Mouse (Mus musculus) left cerebral cortex, adult 2 months (tissue): ENCODE results near the gene Ttc39a. TPM values are rescaled to one million over a fixed set of nuclear protein-coding genes. Genes with fewer than 3 reads are reported as not detected.
A peak's percentile ranks its signal among the peaks of the same experiment; 100 is the strongest.

Experiments
- DNase-seq, 2 experiments: peaks; one replicate each; pipeline ENCODE4 v3.0.0; 2021 to 2022; ENCODE audit warnings: low spot score in 2 of 2, mixed read lengths in 1 of 2; ENCODE audit errors: extremely low spot score in 1 of 2
- H3K27ac ChIP-seq: fragments of 200-600 bp; 2 replicates; pipeline ENCODE4 v1.8.1; 2022
- H3K4me3 ChIP-seq: fragments of 200-600 bp; 2 replicates; pipeline ENCODE4 v1.8.1; 2022
- CTCF ChIP-seq: fragments of 200-600 bp; IDR thresholded peaks from 2 replicates; pipeline ENCODE4 v1.8.1; 2022; ENCODE audit warnings: antibody characterized with exemption, mild to moderate bottlenecking, moderate library complexity
- intact Hi-C: fragments of 180-260 bp; cut with DNase I; formaldehyde crosslinking; loops from one replicate; pipeline ENCODE4 v1.15.1; 2025
- total RNA-seq, 2 experiments: library from RNA; stranded (reverse); gene quantifications; 2 replicates each; pipeline ENCODE4 v1.2.3; 2021

The Ttc39a gene
- total RNA-seq, 2 experiments from 2014 or later: 2.8 to 3.8 TPM

DNA sequence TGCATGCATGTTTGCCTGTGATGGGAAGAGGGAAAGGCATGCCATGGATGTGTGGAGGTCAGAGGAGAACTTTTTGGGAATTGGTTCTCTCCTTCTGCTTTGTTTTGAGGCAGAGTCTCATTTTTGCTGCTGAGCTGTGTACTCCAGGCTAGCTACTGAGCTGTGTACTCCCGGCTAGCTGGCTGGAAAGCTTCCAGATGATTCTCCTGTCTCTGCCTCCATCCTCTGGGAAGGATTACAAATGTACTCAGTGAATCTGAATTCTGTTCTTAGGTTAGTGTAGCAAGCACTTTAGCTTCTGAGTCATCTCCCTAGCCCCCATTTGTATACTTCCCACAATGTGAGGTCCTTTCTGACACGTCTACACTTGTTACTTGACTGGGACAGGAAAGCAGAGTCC lies 17.0 kb downstream of the Ttc39a start:
- intact Hi-C loops: no loop called here
- no peak for TF ChIP-seq CTCF
- no peak overlapping the region for H3K27ac ChIP-seq
- no peak overlapping the region for H3K4me3 ChIP-seq
- no peak for DNase-seq

GRCm38 (mm10) chr4:109427058-109427457 lies 20.6 kb downstream of the Ttc39a start:
- no peak overlapping the region for H3K4me3 ChIP-seq
- no peak for DNase-seq
- no peak overlapping the region for H3K27ac ChIP-seq
- intact Hi-C loops: no loop called here
- TF ChIP-seq CTCF: no peak

DNA sequence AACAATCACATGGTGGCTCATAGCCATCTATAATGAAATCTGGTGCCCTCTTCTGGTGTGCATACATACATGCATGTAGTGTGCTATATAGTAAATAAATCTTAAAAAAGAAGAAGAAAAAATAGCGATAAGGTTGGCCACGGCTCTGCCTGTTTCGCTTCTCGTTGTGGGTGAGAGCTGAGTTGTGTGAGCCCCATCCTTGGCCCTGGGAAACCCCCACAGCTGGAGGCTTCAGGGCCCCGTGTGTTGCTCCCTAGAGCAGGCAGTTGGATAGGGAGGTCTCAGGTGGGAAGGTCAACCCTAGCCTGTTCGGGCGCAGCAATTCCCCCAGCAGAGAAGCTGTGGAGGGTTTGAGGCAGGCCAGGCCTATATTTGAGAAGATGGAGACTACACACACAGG lies 23.8 kb downstream of the Ttc39a start:
- intact Hi-C loops: no loop called here
- no peak for DNase-seq
- no peak overlapping the region for H3K4me3 ChIP-seq
- H3K27ac ChIP-seq: no peak overlapping the region
- TF ChIP-seq CTCF: no peak; the same call in 1 of the 2 replicates

- intact Hi-C loops: no loop called here
- no peak overlapping the region for H3K4me3 ChIP-seq
- H3K27ac ChIP-seq: no peak overlapping the region
- peak; percentile 37 to 43 for DNase-seq
- TF ChIP-seq CTCF: peak; percentile 65
These were observed 24.4 kb downstream of the Ttc39a start for GRCm38 (mm10) chr4:109430854-109431253.

- TF ChIP-seq CTCF: no peak
- Histone ChIP-seq H3K27ac (no peak overlapping the region), H3K4me3 (no peak overlapping the region)
- DNase-seq: no peak
- intact Hi-C loops: no loop called here
These were observed 26.4 kb downstream of the Ttc39a start for GRCm38 (mm10) chr4:109432668-109433375.

DNA sequence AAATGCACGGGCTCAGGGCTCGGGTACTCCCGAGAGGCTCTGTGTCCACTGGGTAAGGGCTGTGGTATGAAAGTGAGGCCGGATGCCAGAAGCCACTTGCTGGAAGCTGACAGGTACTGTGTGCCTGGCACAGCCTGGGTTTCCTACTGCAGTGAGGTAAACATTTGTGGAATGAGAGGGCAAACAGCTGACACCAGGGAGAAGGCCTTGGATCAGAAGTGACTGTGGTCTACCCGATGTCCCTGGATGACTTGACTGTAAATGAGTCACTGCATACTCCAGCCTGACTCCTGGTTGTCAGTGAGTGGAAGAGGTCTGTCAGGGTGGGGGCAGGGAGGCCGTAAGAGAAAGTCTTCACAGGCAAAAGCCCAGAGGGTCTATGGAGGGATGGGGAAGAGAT lies 27.2 kb downstream of the Ttc39a start:
- DNase-seq: no peak
- TF ChIP-seq CTCF: no peak
- intact Hi-C loops: no loop called here
- no peak overlapping the region for H3K27ac ChIP-seq
- H3K4me3 ChIP-seq: no peak overlapping the region

DNA sequence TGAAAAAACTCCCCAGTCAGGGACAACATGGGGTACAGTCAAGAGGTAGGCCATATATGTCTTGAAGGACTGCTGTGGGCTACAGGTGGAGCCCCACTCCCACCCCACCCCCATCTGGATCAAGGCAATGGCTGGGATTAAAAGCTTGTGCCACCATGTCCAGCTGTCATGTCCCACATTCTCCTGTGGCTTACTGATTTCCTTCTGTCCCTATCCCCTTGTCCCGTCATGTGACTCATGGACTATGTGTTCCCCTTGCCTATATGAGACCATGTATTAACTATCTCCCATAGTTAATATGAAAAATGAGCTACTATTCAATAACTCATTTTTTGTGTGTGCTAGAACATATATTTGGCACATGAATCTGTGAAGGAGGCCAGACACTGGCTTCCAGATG lies 27.8 kb downstream of the Ttc39a start:
- no peak for DNase-seq
- Histone ChIP-seq H3K27ac (no peak overlapping the region), H3K4me3 (no peak overlapping the region)
- no peak for TF ChIP-seq CTCF
- intact Hi-C loops: no loop called here

GRCm38 (mm10) chr4:109437913-109438878 lies 31.8 kb downstream of the Ttc39a start:
- no peak overlapping the region for H3K4me3 ChIP-seq
- DNase-seq: peak; percentile 45 to 54
- intact Hi-C loops: loop anchor here (5.0 kb wide), 2 partner anchors 39 to 284 kb away; no protein-coding TSS in a partner anchor
- peak; percentile 85 for TF ChIP-seq CTCF
- H3K27ac ChIP-seq: no peak overlapping the region

GRCm38 (mm10) chr4:109439101-109439500 lies 32.7 kb downstream of the Ttc39a start:
- Histone ChIP-seq H3K27ac (no peak overlapping the region), H3K4me3 (no peak overlapping the region)
- no peak for DNase-seq
- intact Hi-C loops: loop anchor here (5.0 kb wide), 2 partner anchors 38 to 283 kb away; no protein-coding TSS in a partner anchor
- TF ChIP-seq CTCF: no peak; the same call in 1 of the 2 replicates

DNA sequence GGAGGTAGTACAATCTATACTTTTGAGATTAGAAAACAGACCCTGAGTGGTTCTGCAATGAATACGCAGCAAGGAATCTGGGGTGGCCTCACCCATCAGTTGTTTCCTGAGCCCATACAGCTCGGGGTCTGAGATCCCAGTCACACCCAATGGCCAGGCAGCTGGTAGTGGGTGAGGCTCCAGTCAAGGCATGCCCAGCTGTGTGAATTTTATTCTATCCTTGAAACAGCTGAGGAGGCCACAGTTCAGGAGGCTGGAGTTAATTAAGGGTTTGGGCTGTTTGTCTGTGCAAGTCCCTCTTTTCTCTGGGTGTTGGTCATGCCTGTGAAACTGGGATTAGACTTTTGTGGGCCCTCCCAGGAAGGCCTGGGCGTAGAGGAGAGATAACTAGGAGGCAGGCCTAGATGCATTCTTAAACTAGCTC lies 33.4 kb downstream of the Ttc39a start:
- TF ChIP-seq CTCF: no peak
- no peak overlapping the region for H3K4me3 ChIP-seq
- no peak for DNase-seq
- no peak overlapping the region for H3K27ac ChIP-seq
- intact Hi-C loops: loop anchor here (5.0 kb wide), 2 partner anchors 37 to 282 kb away; no protein-coding TSS in a partner anchor

- DNase-seq: no peak
- intact Hi-C loops: no loop called here
- no peak overlapping the region for H3K27ac ChIP-seq
- TF ChIP-seq CTCF: no peak
- no peak overlapping the region for H3K4me3 ChIP-seq
These were observed 34.0 kb downstream of the Ttc39a start for GRCm38 (mm10) chr4:109440381-109440780.

DNA sequence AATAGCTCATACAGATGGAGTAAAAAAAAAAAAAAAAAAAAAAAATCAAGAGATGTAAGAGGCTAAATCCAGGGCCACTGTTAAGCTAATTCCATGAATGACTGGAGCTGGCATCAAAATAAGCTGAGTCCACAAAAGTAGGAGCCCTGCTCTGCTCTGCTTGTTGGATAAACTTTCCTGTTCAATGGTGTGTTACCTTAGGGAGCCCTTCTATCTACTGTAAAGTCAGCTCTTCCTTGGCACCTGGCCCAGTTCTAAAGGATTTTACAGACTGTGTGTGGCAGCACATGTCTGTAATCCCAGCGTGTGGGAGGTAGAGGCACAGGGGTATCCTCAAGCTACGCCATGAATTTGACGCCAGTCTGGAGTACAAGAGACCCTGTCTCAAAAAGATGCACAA lies 34.6 kb downstream of the Ttc39a start:
- no peak overlapping the region for H3K4me3 ChIP-seq
- no peak for DNase-seq
- no peak overlapping the region for H3K27ac ChIP-seq
- intact Hi-C loops: no loop called here
- no peak for TF ChIP-seq CTCF
